Mouse (Mus musculus): ENCODE data around the gene Aasdh.
A peak's percentile ranks its signal among the peaks of the same experiment; 100 is the strongest.

Aasdh gene

DNA sequence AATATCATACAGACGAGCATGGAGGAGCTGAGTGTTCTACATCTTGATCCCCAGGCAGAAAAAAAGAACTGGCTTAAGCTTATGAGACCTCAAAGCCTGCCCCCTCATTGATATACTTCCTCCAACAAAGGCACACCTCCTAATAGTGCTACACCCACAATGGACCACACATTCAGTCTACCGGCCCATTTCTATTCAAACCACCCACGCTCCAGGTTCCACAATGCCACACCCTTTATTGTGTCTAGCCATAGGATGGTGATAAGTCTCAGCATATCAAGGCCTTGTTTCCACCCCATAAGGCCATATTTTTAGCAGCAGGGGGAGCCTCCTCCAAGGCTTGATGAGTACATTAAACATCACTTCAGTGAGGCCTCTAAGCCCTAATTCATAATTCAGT is 5.5 kb upstream of the Aasdh start:
- no peak for DNase-seq

DNA sequence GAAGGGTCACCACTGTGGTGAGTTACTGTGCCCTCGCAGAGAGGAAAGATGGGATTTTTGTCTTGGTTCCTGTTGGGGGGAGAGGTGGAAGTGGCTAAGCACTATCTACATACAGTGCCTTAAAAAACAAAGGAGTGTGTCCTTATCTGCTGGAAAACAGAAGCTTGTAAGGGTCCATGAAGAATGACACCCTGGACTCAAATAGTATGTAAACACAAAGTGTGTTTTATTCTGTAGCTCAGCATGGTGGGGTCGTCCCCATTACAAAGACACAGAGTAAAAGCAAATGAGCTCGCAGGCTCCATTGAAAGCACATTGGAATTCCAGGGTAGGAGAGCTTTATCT is 813 bp upstream of the Aasdh start:
- DNase-seq, result no peak

DNA sequence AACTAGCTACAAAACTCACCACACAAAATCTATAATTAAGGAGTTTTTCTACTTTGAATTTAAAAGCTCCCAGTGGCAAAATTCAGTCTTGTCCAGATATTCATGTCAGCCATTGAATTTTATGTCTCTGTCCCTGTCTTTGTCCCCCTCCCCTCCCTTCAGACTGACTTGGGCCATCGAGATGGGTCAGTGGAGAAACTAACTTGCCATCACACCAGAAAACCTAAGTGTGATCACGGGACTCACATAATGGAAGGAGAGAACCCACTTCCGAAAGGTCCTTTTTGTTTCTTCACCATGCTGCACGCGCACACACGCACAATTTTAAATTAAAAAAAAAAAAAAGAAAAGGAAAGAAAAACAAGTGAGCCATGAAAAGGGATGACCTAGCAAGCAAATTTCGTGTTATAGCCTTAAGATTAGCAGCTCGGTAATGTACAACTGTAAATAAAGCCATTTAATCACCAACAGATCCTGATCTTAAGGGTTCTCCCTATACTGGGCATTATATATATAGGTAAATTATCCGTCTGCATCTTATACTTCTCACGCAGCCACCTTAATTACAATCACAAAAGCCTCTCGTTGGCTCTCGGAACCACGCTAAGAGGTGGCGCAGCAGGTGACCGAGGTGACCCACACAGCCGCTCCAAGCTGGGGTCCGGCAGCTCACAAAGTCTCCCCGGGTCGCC is 455 bp downstream of the Aasdh start:
- DNase-seq, result no peak

DNA sequence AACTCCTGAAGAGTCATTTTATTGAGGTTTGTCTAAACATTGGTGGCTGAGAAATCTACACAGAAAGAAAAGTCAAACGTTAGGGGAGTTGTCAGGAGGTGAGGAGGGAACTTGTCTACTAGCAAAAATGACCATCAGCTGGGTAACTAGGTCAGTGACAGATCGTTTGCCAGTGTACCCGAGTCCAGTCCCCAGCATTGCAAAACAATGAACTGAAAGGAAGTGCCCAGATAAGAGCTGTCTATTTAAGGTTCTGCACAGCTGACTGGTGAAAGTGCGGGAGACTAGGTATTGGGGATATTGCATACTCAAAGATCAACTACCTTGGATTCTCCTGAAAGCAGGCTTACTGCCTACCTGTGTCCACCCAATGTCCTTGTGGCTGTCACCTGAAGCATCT is 3.2 kb downstream of the Aasdh start:
- DNase-seq, result no peak

DNA sequence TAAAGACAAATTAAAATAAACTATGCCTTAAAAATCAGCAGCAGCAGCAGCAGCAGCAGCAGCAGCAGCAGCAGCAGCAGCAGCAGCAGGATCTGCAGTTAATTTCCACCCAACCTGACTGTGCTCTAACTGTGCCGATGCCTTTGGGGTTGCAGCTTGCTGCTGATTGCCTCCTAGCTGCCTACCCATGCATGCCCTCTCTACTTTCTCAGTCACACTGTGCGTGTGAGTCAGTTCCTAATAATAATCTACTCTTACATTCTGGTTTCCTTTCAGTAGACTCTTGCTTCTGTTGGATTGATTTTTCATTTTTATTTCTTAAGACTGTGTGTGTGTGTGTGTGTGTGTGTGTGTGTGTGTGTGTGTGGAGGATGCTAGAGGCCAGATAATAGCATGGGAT is 12.2 kb downstream of the Aasdh start:
- no peak for DNase-seq

DNA sequence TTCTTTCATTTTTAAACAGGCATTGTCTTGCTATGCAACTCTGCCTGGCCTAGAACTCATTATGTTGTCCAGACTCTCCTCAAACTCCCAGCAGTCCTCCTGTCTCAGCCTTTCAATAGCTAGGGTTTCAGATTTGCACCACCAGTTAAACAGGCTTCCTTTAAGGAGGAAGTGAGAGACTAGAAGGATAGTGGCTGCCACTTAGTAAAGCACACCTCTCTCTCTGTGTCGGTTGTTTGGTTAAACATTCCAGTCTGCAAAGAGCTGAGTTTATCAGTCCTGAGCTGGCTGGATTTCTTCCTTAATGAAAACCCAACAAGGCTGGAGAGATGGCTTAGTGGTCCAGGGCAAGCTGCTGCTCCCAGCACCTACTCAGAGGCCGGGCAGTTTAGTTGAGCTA is 12.7 kb downstream of the Aasdh start:
- DNase-seq, result no peak

DNA sequence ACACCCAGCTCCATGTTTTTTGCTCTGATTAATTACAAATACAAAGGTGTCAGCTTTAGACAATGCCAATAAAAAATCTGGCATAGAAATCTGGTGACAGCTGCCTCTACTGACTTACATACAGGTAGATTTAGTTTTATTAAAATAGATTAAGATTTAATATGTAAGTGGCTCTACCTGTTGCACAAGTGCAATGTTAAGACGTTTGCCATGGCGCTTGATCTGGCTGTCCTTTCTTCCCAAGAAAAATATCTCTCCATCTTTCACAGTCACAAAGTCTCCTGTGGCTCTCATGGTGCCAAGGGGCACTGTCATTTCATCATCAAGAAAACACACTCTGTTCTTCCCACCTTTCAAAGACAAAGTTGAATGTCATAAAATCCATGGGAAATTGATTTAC is 18.3 kb downstream of the Aasdh start:
- no peak for DNase-seq

DNA sequence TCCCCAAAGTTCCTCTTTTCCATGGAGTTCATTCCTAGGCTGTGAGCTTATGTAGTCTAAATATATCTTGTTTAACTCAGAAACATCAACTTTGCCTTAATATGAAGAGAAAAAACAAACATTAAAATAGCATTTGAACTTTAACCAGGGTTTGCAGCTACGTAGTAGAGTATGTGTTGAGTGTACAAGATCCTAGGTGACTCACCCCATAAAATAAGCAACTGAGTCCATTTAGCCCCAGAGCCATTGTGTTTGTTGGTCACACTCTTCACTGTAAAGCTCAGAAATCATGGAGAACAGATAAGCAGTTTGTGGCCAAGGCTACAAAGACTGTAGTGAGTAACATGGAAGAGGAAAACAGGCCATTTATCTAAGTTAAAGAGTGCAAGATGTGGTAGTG is 21.2 kb downstream of the Aasdh start:
- DNase-seq, result no peak

DNA sequence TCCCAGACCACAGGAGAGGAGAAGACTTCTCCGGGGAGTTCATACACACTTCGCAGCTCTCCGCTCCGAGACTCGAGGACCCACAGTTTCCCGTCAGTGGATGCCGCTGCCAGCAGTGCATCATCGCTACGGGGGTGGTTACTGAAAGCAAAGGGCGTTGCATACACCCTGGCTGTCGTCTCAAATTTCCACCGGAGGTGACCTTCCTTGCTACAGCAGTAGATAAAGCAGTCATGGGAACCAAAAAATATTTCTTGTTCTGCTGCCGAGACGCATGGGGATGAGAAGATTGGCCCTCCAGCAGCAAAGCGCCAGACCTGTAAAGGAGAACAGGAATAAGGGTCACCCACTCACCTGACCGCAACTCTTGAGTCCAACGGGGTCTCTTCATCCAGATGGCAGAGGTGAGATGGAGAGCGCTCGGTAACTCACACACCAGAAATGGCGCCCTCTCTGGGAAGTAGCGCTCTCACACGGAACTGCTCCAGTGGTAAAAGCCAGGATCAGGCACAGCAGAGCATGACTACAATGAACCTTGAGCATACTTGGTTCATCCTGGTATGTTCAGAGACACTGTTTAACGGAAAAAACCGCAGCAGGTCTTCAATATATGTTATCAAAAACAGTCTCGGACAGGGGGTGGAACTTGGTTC is 29.1 kb downstream of the Aasdh start:
- no peak for DNase-seq

DNA sequence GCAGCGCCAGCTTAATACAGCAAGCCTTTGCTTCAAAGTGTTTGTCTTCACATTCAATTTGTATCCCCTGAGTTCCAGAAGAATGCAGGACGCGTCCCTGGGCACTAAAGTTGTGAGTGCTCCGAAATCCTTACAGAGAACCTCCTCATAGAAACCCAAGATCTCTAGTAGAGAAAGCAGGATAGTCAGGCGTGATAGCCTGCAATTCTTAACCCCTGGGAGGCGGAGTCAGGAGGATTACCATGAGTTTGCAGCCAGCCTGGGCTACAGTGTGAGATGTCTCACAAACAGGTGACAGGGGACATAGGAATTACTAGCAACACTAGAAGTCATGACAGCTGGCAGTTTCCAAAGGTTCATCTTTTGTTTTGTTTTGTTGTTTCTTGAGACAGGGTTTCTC is 35.8 kb downstream of the Aasdh start:
- no peak for DNase-seq

DNA sequence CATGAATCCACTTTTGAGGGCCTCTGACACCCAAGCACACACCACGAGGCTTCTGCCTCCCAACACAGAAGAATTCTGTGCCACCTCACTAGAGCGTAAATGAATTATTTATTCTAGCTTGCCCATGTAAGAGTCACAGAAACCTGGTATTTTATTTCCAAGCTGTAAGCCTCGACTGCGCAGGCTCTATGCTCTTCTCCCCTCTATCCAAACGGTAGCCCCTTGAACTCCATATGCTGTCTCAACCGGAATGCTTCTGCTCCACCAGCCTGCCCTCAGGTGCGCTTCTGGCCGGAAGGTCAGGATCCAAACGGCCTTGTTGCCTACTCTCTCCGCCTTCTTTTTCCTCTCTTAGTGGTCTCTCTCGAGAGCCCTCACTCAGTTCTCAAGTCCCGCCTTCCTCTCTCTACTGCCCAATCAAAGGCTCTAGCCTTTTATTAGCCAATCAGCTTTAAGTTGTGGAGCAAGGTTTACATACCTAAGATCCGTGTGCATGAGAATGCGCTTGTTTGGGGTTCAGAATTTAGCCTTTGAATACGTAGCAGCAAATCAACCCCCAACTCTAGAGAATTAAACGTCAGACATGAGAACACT is 36.5 kb downstream of the Aasdh start:
- DNase-seq, result no peak

DNA sequence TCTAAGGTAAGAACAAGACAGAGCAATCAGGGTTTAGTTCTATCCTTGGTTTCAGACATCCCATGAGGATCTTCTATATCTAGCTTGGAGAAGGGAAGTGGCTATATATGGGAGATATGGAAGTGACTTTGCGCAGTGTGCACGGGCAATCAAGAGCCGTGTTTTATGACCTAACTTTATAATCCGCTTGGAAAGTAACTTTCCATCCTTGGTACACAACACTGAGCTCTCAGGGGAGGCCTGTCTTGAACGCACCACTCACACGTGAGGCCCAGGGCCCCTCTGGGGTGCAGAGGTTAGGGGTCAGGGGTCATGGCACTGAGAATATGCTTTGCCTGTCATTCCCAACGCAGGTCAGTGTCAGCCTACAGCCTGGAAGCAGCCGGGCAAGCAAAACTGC is 38.5 kb downstream of the Aasdh start:
- no peak for DNase-seq

DNA sequence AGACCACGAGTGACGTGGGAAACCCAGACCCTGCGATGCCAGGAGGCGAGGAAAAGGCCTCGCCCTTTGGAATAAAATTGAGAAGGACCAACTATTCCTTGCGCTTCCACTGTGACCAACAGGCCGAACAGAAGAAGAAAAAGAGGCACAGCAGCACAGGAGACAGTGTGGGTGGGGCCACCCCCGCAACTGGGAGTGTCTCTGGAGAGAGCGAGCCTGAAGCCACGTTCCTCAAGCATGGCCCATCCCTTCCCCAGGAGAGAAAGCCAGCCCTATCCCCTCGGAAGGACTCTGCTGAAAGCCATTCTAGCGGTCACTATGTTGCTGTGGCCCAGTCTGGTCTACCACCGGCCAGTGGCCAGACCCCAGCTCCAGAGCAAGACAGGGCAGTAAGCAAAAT is 46.9 kb downstream of the Aasdh start:
- no peak for DNase-seq

DNA sequence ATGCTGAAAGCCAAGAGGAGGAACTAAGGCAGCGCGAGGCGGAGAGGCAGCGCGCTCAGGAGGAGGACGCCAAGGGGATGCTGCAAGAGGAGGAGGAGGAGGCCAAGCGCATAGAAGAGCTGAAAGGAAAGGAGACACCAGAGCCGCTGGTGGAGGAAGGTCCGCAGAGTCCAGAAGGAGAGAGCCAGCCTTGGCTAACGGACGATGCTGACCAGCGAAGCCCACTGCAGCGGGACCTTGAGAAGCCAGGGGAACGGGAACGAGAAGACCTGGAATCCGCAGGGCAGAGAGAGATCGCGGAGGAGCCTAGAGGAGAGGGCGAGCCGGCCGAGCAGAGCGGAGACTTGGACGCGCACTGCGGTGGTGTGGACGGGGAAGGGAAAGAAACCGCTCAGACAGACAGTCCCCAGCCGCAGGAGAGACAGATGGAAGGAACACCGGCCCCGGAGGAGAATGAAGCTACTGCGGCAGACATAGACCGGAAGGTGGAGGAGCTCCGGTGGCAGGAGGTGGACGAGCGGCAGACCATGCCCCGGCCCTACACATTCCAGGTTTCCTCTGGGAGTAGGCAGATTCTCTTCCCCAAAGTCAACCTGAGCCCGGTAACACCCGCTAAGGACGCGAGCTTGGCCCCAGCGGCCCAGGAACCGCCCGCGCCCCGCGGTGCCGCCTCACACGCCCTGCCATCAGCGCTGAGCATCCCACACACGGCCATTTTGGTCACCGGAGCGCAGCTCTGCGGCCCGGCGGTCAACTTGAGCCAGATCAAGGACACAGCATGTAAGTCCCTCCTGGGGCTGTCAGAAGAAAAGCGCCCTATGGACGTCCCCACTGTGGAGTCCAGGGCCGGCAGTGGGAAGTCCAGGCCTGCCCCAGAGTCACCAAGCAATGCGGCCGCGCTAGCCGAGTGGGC is 48.0 kb downstream of the Aasdh start:
- no peak for DNase-seq

DNA sequence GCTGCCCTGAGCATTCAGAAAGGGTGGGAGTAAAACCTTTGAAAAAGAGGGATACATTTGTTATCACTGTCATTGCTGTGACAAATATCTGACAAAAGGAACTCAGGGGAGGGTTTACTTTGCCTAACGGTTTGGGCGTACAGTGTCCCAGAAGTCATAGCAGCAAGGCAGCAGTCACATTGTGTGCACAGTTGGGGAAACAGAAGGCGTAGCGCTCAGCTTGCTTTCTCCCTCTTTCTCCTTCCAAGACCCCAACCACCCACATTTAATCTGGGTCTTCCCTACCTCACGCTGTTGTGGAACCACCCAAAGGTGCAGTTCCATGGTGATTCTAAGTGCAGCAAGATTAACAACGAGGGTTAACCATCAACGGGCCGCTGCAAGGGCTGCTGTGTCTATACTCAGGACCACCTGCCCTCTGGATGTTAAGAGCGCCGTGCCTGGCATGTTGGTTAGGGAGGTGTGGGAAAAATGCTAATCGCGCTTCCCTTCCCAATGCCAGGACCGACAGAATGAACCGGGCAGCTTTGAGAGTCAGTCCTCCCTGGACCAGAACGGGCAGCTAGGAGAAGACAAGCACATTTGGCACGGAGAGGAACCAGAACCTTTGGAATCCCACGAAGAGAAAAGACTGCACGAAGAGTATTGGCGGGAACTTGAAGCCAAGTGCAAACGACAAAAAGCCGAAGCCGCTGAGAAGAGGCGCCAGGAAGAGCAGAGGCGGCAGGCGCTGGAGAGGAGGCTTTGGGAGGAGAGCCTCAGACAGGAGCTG is 49.3 kb downstream of the Aasdh start:
- no peak for DNase-seq

DNA sequence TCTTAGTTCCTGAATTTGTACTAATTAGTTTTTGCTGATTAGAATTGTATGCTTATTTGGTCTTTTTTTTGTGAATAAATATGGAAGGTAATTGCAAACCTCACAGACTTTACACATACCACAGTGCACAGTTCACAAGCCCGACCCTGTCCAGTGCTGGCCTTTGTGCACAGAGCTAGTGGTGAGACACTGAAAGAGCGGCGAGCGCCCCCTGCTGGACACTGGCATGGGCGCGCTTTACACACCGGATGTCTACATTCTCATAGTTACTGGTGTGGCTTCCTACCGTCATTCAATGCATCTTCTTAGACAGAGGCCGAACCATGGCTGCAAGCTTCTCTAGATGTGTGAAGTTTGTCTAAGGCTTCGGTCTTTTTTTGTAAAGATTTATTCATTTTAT is 51.8 kb downstream of the Aasdh start:
- peak; percentile 70 for DNase-seq

DNA sequence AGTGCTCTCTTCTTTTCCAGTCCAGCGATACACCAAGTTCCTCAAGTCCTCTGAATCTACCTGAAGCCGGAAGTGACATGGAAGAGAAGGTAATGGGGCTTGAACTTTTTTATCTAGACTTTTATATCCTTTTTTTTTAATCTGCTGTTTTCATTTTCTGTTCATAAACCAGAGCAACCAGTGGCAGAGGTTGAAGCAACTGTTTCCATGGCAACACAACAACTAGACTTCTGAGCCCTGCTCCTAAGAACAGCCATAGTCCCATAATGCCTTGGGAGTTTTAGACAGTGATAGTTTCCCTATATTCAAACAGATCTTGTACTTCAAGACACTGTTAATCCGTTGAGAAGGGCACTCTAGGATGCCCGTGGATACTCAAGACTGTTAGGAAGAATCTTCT is 54.0 kb downstream of the Aasdh start:
- DNase-seq, result no peak

DNA sequence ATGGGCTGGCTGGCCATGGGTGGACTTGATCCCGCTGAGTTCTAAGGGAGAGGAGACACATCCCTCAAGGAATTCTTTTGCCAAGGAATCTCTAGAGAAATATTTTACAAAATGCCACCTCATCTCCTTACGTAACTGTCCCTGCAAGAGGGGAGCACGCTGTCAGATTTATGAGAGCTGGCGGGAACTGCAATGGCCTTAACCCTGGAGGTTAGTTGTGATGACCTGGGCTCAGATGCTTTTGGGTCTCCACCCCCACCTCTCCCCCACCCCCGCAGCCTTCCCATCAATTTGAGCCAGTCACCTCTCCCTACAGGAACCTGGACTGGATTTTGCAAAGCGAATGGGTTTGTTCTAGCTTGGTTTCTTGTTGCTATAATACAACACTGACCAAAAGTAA is 58.2 kb downstream of the Aasdh start:
- DNase-seq, result no peak

DNA sequence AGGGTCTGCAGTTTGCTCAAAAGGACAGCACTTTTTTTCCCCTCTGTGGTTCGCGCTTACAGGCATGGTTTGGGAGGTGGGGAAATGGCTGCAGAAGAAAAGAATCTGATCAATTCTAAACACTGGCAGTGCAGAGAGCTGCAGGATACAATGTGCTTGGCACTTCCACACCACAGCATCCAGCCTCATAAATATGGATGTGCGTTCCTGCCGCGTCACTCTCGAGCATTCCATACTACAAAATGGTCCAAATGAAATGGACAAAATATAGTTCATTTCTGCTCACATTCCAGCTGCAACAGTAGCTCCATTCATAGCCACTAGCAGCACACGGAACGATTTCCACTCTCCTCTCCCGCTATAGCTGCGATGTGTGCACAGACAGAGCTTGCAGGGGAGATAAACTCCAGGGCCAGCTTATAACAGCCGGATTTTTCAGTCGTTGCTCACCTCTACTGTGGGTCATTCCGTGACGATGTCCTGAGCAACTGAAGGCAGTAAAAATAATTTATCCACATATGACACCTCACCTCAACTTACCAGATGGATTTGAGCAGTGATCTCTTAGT is 60.6 kb downstream of the Aasdh start:
- no peak for DNase-seq

DNA sequence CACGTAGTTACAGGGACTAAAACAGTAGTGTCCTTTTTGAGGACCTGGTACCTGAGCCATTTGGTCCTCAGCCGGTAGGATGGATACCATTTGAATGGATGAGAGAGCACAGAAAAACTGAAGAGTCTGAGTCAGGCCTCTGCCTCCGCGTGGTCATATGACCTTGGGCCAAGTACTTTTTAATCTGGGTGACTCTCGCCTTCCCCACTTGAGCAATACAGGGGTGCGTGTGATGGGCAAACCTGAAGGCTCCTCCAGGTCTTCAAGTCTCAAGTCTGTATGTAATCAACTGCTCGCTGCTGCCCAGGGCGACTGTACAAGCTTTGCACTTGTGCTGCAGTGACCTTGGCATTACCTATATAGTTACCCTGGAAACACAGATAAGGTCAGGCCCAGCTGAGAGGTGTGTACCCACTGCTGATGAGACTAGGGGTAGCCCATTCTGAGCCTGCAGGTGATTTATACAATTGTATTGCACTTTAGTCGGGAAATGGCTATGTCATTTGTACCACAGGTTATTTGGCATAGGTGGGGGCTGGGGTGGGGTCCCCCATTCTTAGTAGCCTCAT is 61.4 kb downstream of the Aasdh start:
- no peak for DNase-seq

DNA sequence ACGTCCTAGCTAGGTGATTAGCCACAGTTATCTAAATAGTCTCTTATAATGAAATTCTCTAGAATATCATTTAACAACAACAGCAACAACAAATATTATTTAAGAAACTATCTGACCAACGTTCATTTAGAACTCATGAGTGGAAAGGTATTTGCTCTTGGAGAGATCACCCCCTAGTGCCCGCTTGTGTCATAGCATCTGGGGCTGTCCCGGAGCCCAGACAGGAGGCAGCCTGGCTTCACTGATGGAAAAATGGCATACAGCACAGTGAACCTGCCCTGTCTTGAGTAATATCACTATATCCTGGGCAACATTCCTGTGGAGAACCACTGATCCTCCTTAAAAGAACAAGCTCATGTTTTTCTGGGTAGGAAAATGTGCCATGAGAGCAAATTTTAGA is 61.9 kb downstream of the Aasdh start:
- peak; percentile 52 to 55 for DNase-seq

DNA sequence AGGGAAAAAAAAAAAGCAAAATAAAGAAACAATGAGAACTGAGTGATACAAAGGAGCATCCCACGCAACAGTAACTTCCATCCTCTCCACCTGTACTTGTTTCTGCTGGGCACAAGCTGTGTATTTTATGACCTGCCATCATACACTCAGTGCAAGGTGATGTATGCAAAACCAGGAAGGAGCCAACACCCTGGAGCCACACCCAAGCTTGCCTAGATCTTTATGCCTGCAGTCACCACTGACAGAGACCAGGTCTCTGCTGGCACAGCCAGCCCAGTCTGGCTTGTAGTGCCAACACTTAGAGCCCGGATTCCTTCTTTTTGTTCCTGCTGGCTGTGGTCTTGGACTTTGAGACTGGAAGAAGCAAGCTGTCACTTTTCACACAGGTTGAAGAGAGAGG is 63.5 kb downstream of the Aasdh start:
- no peak for DNase-seq

Measured in cerebellum, postnatal 36 days (tissue).